Mouse (Mus musculus) lung, embryonic 16.5 days (tissue): Measurements from ENCODE around the gene Itpr1. TPM values are rescaled to one million over a fixed set of nuclear protein-coding genes. Genes with fewer than 3 reads are reported as not detected.

Experiments used
- ATAC-seq: fragments of 200-750 bp; cut with Nextera tagmentation; 2 replicates; pipeline ENCODE4 v1.8.0; 2017; ENCODE audit warnings: low read depth, mild to moderate bottlenecking, moderate library complexity
- H3K27ac ChIP-seq: fragments of 300-500 bp; sonication (generic); 2 replicates; pipeline ENCODE4 v1.5.1; 2014; ENCODE audit warnings: mild to moderate bottlenecking, control low read depth, low read length
- H3K27me3 ChIP-seq: fragments of 300-500 bp; sonication (generic); 2 replicates; pipeline ENCODE4 v1.6.1; 2014; ENCODE audit warnings: low read depth, low read length, mixed read lengths; ENCODE audit not compliant: control insufficient read depth, insufficient read depth
- H3K36me3 ChIP-seq: fragments of 300-500 bp; sonication (generic); 2 replicates; pipeline ENCODE4 v1.6.1; 2014; ENCODE audit warnings: low read length; ENCODE audit not compliant: control insufficient read depth, insufficient read depth
- H3K4me1 ChIP-seq: fragments of 300-500 bp; sonication (generic); replicated peaks from 2 replicates; pipeline ENCODE4 v1.6.1; 2014; ENCODE audit warnings: low read length, mixed read lengths; ENCODE audit not compliant: control insufficient read depth, insufficient read depth
- H3K4me2 ChIP-seq: fragments of 300-500 bp; sonication (generic); 2 replicates; pipeline ENCODE4 v1.6.1; 2014; ENCODE audit warnings: low read depth, low read length, control low read depth
- H3K4me3 ChIP-seq: fragments of 300-500 bp; sonication (generic); 2 replicates; pipeline ENCODE4 v1.5.1; 2014; ENCODE audit warnings: mild to moderate bottlenecking, low read length, control low read depth
- H3K9ac ChIP-seq: fragments of 300-500 bp; sonication (generic); 2 replicates; pipeline ENCODE4 v1.6.1; 2014; ENCODE audit warnings: low read length, control low read depth
- H3K9me3 ChIP-seq: fragments of 300-500 bp; sonication (generic); 2 replicates; pipeline ENCODE4 v1.6.1; 2016; ENCODE audit warnings: low read length; ENCODE audit not compliant: control insufficient read depth
- WGBS: fragments of 180-500 bp; shearing (Covaris S2); extraction: QIAGEN DNeasy Blood & Tissue Kit; methylation state at CpG from one replicate; pipeline ENCODE4 v1.1.7; 2014; 5-methylcytosine and 5-hydroxymethylcytosine counted together
- polyA plus RNA-seq: library from polyadenylated mRNA; unstranded; fragments of >200 nt; fragmentation: Nextera tagmentation; extraction: Ambion mirVana; gene quantifications from 2 replicates; pipeline ENCODE4 v1.2.1, GENCODE M21; 2015

The Itpr1 gene
- polyA plus RNA-seq, 1 experiment from 2014 or later: 13.0 TPM

- no peak overlapping the region for H3K4me2 ChIP-seq
- H3K27ac ChIP-seq: no peak overlapping the region
- no peaks in the 10 kb centered on the region for H3K4me1 ChIP-seq
- H3K9me3 ChIP-seq: no peaks in the 10 kb centered on the region
- H3K27me3 ChIP-seq: no peaks in the 10 kb centered on the region
- H3K4me3 ChIP-seq: no peak overlapping the region
- no peak overlapping the region for H3K9ac ChIP-seq
- 77% methylated on average over 4 of the region's 4 CpGs for WGBS
- no peaks in the 10 kb centered on the region for H3K36me3 ChIP-seq
- no peak for ATAC-seq
Measured at GRCm38 (mm10) chr6:108432836-108433235, 219.9 kb downstream of the Itpr1 start.

- Histone ChIP-seq H3K27me3 (no peaks in the 10 kb centered on the region), H3K9ac (no peak overlapping the region), H3K4me1 (no peaks in the 10 kb centered on the region), H3K36me3 (0 out of 2 replicates have a peak, but pooled peaks cover 2% of the 10 kb centered on the region), H3K4me3 (no peak overlapping the region), H3K4me2 (no peak overlapping the region), H3K9me3 (no peaks in the 10 kb centered on the region), H3K27ac (no peak overlapping the region)
- ATAC-seq: no peak
- WGBS: 70% methylated on average over 6 of the region's 6 CpGs
Measured at GRCm38 (mm10) chr6:108434816-108435215, 221.9 kb downstream of the Itpr1 start.

GRCm38 (mm10) chr6:108435467-108435866 is 222.6 kb downstream of the Itpr1 start:
- ATAC-seq: peak; percentile 41; the same call in 1 of the 2 replicates
- 39% methylated on average over 6 of the region's 6 CpGs for WGBS

GRCm38 (mm10) chr6:108436608-108437007 is 223.7 kb downstream of the Itpr1 start:
- no peaks in the 10 kb centered on the region for H3K27me3 ChIP-seq
- H3K4me1 ChIP-seq: no peaks in the 10 kb centered on the region
- peaks cover 6% of the 10 kb centered on the region; the same call in 1 of the 2 replicates for H3K9me3 ChIP-seq
- ATAC-seq: peak; percentile 56; the same call in 1 of the 2 replicates
- H3K36me3 ChIP-seq: peaks cover 13% of the 10 kb centered on the region
- WGBS: 38% methylated on average over 5 of the region's 5 CpGs
- H3K9ac ChIP-seq: no peak overlapping the region
- H3K27ac ChIP-seq: no peak overlapping the region
- no peak overlapping the region for H3K4me2 ChIP-seq
- no peak overlapping the region for H3K4me3 ChIP-seq

More at GRCm38 (mm10) chr6:108435467-108435866, 222.6 kb downstream of the Itpr1 start:
- no peak overlapping the region for H3K9ac ChIP-seq
- H3K27ac ChIP-seq: no peak overlapping the region
- no peaks in the 10 kb centered on the region for H3K9me3 ChIP-seq
- H3K4me1 ChIP-seq: no peaks in the 10 kb centered on the region
- no peak overlapping the region for H3K4me3 ChIP-seq
- H3K36me3 ChIP-seq: peaks cover 5% of the 10 kb centered on the region
- H3K4me2 ChIP-seq: no peak overlapping the region
- no peaks in the 10 kb centered on the region for H3K27me3 ChIP-seq

- 100% methylated on average over 2 of the region's 2 CpGs for WGBS
- Histone ChIP-seq H3K9me3 (peaks cover 6% of the 10 kb centered on the region; the same call in 1 of the 2 replicates), H3K36me3 (peaks cover 14% of the 10 kb centered on the region), H3K9ac (no peak overlapping the region), H3K4me3 (no peak overlapping the region), H3K4me2 (no peak overlapping the region), H3K4me1 (no peaks in the 10 kb centered on the region), H3K27me3 (no peaks in the 10 kb centered on the region), H3K27ac (no peak overlapping the region)
- ATAC-seq: no peak
Measured at GRCm38 (mm10) chr6:108441290-108441689, 228.4 kb downstream of the Itpr1 start.

DNA sequence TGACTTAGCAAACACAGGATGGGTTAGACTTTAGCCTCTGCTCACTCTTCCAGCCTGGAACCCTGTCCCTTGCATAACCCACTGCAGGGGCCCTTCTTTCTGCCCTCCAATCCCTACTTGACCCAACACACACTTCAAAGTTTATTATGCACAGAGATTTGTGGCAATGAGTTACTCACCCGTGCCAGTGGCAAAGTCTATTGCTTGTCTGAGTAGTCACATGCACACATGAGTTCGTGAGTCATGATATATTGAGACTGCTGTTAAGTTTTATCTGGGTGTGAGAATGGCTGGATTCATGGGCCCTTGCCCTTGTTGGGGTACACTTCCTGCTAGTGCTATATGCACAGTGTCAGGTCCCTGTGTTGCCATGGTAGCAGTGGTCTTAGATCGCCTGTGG is 229.4 kb downstream of the Itpr1 start:
- Histone ChIP-seq H3K36me3 (peaks cover 14% of the 10 kb centered on the region), H3K27me3 (no peaks in the 10 kb centered on the region), H3K4me2 (no peak overlapping the region), H3K4me1 (peaks cover 8% of the 10 kb centered on the region), H3K4me3 (no peak overlapping the region), H3K27ac (no peak overlapping the region), H3K9ac (no peak overlapping the region), H3K9me3 (peaks cover 6% of the 10 kb centered on the region; the same call in 1 of the 2 replicates)
- no peak for ATAC-seq
- 83% methylated on average over 3 of the region's 3 CpGs for WGBS

DNA sequence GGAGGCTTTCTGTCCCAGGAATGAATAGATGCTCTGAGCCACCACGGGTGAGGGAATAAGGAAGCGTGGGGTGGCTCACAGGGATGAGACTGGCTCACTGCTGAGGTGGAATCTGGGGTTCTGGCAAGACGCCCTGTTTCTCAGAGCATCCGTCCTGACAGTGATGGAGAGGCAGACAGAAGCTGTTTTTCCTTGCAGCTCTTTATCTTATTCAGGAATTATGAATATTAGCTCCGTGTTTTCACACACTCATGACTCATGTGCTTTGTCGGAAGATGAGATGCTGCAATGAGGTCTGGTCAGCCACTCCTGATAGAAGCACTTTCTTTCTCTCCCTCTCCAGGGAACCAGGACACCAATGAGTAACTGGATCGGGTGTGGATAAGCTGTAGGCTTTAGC is 231.5 kb downstream of the Itpr1 start:
- no peak for ATAC-seq
- Histone ChIP-seq H3K27me3 (no peaks in the 10 kb centered on the region), H3K27ac (no peak overlapping the region), H3K36me3 (peaks cover 11% of the 10 kb centered on the region), H3K9me3 (peaks cover 6% of the 10 kb centered on the region; the same call in 1 of the 2 replicates), H3K4me2 (no peak overlapping the region), H3K9ac (no peak overlapping the region), H3K4me1 (peaks cover 27% of the 10 kb centered on the region), H3K4me3 (no peak overlapping the region)
- 56% methylated on average over 7 of the region's 7 CpGs for WGBS

- H3K4me2 ChIP-seq: no peak overlapping the region
- H3K36me3 ChIP-seq: peaks cover 11% of the 10 kb centered on the region
- no peak overlapping the region for H3K4me3 ChIP-seq
- peaks cover 27% of the 10 kb centered on the region for H3K4me1 ChIP-seq
- H3K27ac ChIP-seq: no peak overlapping the region
- no peaks in the 10 kb centered on the region for H3K27me3 ChIP-seq
- ATAC-seq: no peak
- WGBS: 57% methylated on average over 7 of the region's 7 CpGs
- peaks cover 6% of the 10 kb centered on the region; the same call in 1 of the 2 replicates for H3K9me3 ChIP-seq
- H3K9ac ChIP-seq: no peak overlapping the region
Measured at GRCm38 (mm10) chr6:108445006-108445405, 232.1 kb downstream of the Itpr1 start.

GRCm38 (mm10) chr6:108446766-108447165 is 233.9 kb downstream of the Itpr1 start:
- Histone ChIP-seq H3K4me1 (peaks cover 32% of the 10 kb centered on the region), H3K36me3 (no peaks in the 10 kb centered on the region; the same call in 1 of the 2 replicates), H3K9me3 (no peaks in the 10 kb centered on the region), H3K27me3 (no peaks in the 10 kb centered on the region), H3K4me2 (no peak overlapping the region), H3K9ac (no peak overlapping the region), H3K4me3 (no peak overlapping the region), H3K27ac (peak overlapping the region; percentile 75)
- ATAC-seq: no peak
- WGBS: 67% methylated on average over 1 of the region's 1 CpGs
